Mouse (Mus musculus): ENCODE measurements around the gene Exd2. TPM values are rescaled to one million over a fixed set of nuclear protein-coding genes. Genes with fewer than 3 reads are reported as not detected.

The Exd2 gene
- polyA plus RNA-seq, 1 experiment from 2014 or later = 34.4 TPM

DNA sequence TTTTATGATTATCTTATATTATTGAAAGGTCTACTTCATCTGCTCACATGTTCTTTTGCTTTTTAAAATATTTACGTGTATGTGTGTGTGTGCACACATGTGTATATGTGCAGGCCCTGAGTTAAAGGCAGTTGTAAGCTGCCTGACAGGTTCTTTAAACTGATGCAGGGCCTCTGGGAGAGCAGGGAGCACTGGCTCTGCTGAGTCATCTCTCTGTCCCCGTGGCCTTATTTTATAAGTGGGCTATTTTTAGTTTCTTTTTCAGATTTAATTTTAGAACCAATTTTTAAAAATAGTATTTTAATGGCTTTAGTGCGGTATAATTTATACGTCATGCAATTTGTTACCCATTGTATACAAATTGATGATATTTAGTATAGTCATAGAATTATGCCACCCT lies 9.0 kb downstream of the Exd2 start:
- no peaks in the 10 kb centered on the region for H3K9me3 ChIP-seq (ENCODE audit: control insufficient read depth, low read depth, low read length)
- WGBS = 75% methylated on average over 4 of the region's 4 CpGs
- ATAC-seq (ENCODE audit: insufficient number of reproducible peaks, insufficient read depth, low FRiP score, low read depth) = no peak
- H3K27me3 ChIP-seq (ENCODE audit: control insufficient read depth, insufficient read depth, low read length) = no peaks in the 10 kb centered on the region
- H3K4me2 ChIP-seq (replicated peaks; ENCODE audit: low read depth, low read length) = no peak overlapping the region
- H3K36me3 ChIP-seq (ENCODE audit: control insufficient read depth, insufficient read depth, low read length) = peaks cover 6% of the 10 kb centered on the region; the same call in 1 of the 2 replicates
- no peak overlapping the region for H3K27ac ChIP-seq (ENCODE audit: low read length)
- no peak overlapping the region for H3K9ac ChIP-seq (replicated peaks; ENCODE audit: low read depth, low read length)
- H3K4me1 ChIP-seq (ENCODE audit: control insufficient read depth, insufficient read depth, low read length) = no peaks in the 10 kb centered on the region
- H3K4me3 ChIP-seq (ENCODE audit: low read depth, low read length) = no peak overlapping the region

DNA sequence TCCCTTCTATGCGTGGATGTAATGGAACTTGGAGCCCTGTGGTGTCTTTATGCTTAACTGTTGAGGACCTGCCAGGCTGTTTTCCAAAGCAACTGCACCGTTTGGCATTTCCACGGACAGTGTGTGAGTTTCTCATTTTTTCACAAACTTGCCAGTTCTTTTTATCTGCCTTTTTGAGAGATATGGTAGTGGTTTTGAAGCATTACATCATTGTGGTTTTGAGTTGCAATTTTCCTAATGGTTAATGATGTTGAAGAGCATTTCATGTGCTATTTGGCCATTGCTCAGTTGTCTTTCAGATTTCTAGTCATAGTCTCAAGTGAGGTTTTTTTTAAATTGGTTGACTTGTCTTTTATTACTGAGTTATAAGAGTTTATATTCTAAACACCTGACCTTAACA lies 10.8 kb downstream of the Exd2 start:
- H3K4me1 ChIP-seq (ENCODE audit: control insufficient read depth, insufficient read depth, low read length) = no peaks in the 10 kb centered on the region

DNA sequence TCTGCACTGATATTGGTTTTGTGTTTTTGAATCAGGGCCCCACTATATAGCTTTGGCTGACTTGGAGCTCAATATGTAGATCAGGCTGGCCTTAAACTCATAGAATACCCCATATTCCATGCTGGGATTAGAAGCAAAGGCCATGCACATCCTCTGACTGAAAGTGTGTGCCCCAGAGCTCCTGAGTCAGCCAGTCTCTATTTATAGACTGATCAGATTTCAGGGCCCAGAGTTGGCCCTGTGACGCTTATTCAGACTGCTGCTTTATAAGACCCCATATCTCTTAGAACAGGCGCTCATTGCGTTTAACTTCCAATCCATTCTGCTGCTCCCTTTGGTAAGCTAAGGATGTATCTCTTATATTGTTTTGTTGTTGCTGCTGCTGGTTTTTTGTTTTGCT lies 17.1 kb downstream of the Exd2 start:
- Histone ChIP-seq H3K36me3 (ENCODE audit: control insufficient read depth, insufficient read depth, low read length) (peaks cover 11% of the 10 kb centered on the region; the same call in 1 of the 2 replicates), H3K4me1 (ENCODE audit: control insufficient read depth, insufficient read depth, low read length) (no peaks in the 10 kb centered on the region), H3K27ac (ENCODE audit: low read length) (no peak overlapping the region), H3K9ac (replicated peaks; ENCODE audit: low read depth, low read length) (no peak overlapping the region), H3K4me2 (replicated peaks; ENCODE audit: low read depth, low read length) (no peak overlapping the region), H3K4me3 (ENCODE audit: low read depth, low read length) (no peak overlapping the region), H3K27me3 (ENCODE audit: control insufficient read depth, insufficient read depth, low read length) (no peaks in the 10 kb centered on the region), H3K9me3 (ENCODE audit: control insufficient read depth, low read depth, low read length) (no peaks in the 10 kb centered on the region)
- ATAC-seq (ENCODE audit: insufficient number of reproducible peaks, insufficient read depth, low FRiP score, low read depth) = no peak
- WGBS = 81% methylated on average over 3 of the region's 3 CpGs

More for the DNA sequence above, 10.8 kb downstream of the Exd2 start:
- no peak for ATAC-seq (ENCODE audit: insufficient number of reproducible peaks, insufficient read depth, low FRiP score, low read depth)
- H3K36me3 ChIP-seq (ENCODE audit: control insufficient read depth, insufficient read depth, low read length) = peaks cover 6% of the 10 kb centered on the region; the same call in 1 of the 2 replicates
- no peaks in the 10 kb centered on the region for H3K9me3 ChIP-seq (ENCODE audit: control insufficient read depth, low read depth, low read length)
- H3K4me2 ChIP-seq (replicated peaks; ENCODE audit: low read depth, low read length) = no peak overlapping the region
- no peak overlapping the region for H3K4me3 ChIP-seq (ENCODE audit: low read depth, low read length)
- no peak overlapping the region for H3K27ac ChIP-seq (ENCODE audit: low read length)
- 84% methylated on average over 3 of the region's 3 CpGs for WGBS
- no peak overlapping the region for H3K9ac ChIP-seq (replicated peaks; ENCODE audit: low read depth, low read length)
- no peaks in the 10 kb centered on the region for H3K27me3 ChIP-seq (ENCODE audit: control insufficient read depth, insufficient read depth, low read length)

DNA sequence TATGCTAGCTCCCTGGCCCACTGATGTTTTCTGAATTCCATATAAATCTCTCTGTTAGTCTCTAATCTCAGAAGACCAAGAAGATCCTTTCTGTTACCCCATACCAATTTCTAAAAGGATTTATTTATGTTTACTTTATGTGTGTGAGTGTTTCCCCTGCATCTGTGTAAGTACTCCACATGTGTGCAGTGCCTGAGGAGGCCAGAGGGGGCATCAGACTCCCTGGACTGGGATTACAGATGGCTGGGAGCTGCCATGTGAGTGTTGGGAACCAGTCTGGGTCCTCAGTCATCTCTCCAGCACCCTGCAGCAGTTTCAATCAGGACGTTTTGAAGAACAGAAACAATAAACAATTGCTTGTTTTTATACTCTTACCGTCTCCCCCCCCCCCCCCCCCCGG lies 20.5 kb downstream of the Exd2 start:
- Histone ChIP-seq H3K27ac (ENCODE audit: low read length) (no peak overlapping the region), H3K36me3 (ENCODE audit: control insufficient read depth, insufficient read depth, low read length) (peaks cover 5% of the 10 kb centered on the region; the same call in 1 of the 2 replicates), H3K4me2 (replicated peaks; ENCODE audit: low read depth, low read length) (no peak overlapping the region), H3K27me3 (ENCODE audit: control insufficient read depth, insufficient read depth, low read length) (no peaks in the 10 kb centered on the region), H3K4me3 (ENCODE audit: low read depth, low read length) (no peak overlapping the region), H3K9me3 (ENCODE audit: control insufficient read depth, low read depth, low read length) (no peaks in the 10 kb centered on the region), H3K9ac (replicated peaks; ENCODE audit: low read depth, low read length) (no peak overlapping the region), H3K4me1 (ENCODE audit: control insufficient read depth, insufficient read depth, low read length) (no peaks in the 10 kb centered on the region)
- no peak for ATAC-seq (ENCODE audit: insufficient number of reproducible peaks, insufficient read depth, low FRiP score, low read depth)
- WGBS = 71% methylated on average over 3 of the region's 3 CpGs

DNA sequence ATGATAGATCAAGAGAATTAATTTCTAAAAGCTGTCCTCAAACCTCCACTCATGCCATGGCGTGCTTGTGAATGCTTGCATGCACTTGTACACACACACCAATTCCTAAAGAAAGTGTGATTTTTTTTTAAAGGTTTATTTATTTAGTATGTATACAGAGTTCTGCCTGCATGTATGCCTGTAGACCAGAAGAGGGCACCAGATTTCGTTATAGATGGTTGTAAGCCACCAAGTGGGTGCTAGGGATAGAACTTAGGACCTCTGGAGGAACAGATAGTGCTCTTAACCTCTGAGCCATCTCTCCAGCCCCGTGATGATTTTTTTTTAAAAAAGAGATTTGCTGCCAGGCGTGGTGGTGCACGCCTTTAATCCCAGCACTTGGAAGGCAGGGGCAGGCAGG lies 30.4 kb downstream of the Exd2 start:
- no peak overlapping the region for H3K4me3 ChIP-seq (ENCODE audit: low read depth, low read length)
- H3K27ac ChIP-seq (ENCODE audit: low read length) = no peak overlapping the region
- H3K36me3 ChIP-seq (ENCODE audit: control insufficient read depth, insufficient read depth, low read length) = peaks cover 18% of the 10 kb centered on the region
- H3K9ac ChIP-seq (replicated peaks; ENCODE audit: low read depth, low read length) = no peak overlapping the region
- H3K4me1 ChIP-seq (ENCODE audit: control insufficient read depth, insufficient read depth, low read length) = no peaks in the 10 kb centered on the region
- no peaks in the 10 kb centered on the region for H3K9me3 ChIP-seq (ENCODE audit: control insufficient read depth, low read depth, low read length)
- H3K4me2 ChIP-seq (replicated peaks; ENCODE audit: low read depth, low read length) = no peak overlapping the region
- 92% methylated on average over 5 of the region's 5 CpGs for WGBS
- ATAC-seq (ENCODE audit: insufficient number of reproducible peaks, insufficient read depth, low FRiP score, low read depth) = no peak
- H3K27me3 ChIP-seq (ENCODE audit: control insufficient read depth, insufficient read depth, low read length) = no peaks in the 10 kb centered on the region

DNA sequence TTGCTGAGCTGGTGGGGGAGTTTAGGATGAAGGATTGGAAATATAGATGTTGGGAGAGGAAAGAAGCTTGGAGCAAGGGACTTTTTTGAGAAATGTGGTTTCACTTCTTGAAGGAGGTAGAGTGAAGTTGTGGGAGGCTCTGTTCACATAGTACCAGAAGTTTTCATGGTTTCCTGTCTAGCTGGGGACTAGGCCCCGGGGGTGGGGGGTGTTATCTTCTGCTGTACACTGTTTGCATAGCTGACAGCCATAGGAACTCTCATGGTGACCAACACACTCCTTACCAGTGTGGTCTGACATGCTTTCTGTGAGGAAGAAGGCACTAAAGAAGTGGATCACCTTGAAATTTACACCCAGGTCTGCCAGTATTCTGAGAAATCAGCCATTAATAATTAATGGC lies 32.8 kb downstream of the Exd2 start:
- no peak overlapping the region for H3K9ac ChIP-seq (replicated peaks; ENCODE audit: low read depth, low read length)
- H3K27ac ChIP-seq (ENCODE audit: low read length) = no peak overlapping the region
- H3K9me3 ChIP-seq (ENCODE audit: control insufficient read depth, low read depth, low read length) = no peaks in the 10 kb centered on the region
- no peaks in the 10 kb centered on the region for H3K4me1 ChIP-seq (ENCODE audit: control insufficient read depth, insufficient read depth, low read length)
- no peak overlapping the region for H3K4me2 ChIP-seq (replicated peaks; ENCODE audit: low read depth, low read length)
- no peaks in the 10 kb centered on the region for H3K27me3 ChIP-seq (ENCODE audit: control insufficient read depth, insufficient read depth, low read length)
- H3K36me3 ChIP-seq (ENCODE audit: control insufficient read depth, insufficient read depth, low read length) = peaks cover 18% of the 10 kb centered on the region
- WGBS = 76% methylated on average over 1 of the region's 1 CpGs
- ATAC-seq (ENCODE audit: insufficient number of reproducible peaks, insufficient read depth, low FRiP score, low read depth) = no peak
- H3K4me3 ChIP-seq (ENCODE audit: low read depth, low read length) = no peak overlapping the region

DNA sequence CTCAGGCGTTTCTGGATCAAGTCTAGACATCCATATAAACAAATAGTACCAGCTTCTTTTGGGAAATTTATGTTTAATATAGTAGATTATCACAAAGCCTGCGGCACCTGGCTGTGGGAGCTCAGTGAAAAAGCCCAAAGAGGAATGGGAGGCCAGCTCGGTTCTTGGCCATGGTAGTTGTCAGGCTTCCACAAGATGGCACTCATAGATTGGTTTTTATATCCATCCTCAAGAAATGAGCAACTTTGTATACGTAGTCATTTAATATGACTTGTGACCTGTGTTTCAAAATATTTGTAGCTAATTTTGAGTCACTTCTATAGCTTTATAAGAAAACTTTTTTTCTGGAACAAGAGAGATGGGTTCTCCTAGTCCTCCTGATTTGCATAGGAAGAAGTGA lies 35.5 kb downstream of the Exd2 start:
- H3K9me3 ChIP-seq (ENCODE audit: control insufficient read depth, low read depth, low read length) = no peaks in the 10 kb centered on the region
- 56% methylated on average over 4 of the region's 4 CpGs for WGBS
- ATAC-seq (ENCODE audit: insufficient number of reproducible peaks, insufficient read depth, low FRiP score, low read depth) = no peak
- H3K27ac ChIP-seq (ENCODE audit: low read length) = no peak overlapping the region
- no peak overlapping the region for H3K9ac ChIP-seq (replicated peaks; ENCODE audit: low read depth, low read length)
- H3K36me3 ChIP-seq (ENCODE audit: control insufficient read depth, insufficient read depth, low read length) = no peaks in the 10 kb centered on the region
- no peaks in the 10 kb centered on the region for H3K4me1 ChIP-seq (ENCODE audit: control insufficient read depth, insufficient read depth, low read length)
- H3K4me3 ChIP-seq (ENCODE audit: low read depth, low read length) = no peak overlapping the region
- no peaks in the 10 kb centered on the region for H3K27me3 ChIP-seq (ENCODE audit: control insufficient read depth, insufficient read depth, low read length)
- no peak overlapping the region for H3K4me2 ChIP-seq (replicated peaks; ENCODE audit: low read depth, low read length)

DNA sequence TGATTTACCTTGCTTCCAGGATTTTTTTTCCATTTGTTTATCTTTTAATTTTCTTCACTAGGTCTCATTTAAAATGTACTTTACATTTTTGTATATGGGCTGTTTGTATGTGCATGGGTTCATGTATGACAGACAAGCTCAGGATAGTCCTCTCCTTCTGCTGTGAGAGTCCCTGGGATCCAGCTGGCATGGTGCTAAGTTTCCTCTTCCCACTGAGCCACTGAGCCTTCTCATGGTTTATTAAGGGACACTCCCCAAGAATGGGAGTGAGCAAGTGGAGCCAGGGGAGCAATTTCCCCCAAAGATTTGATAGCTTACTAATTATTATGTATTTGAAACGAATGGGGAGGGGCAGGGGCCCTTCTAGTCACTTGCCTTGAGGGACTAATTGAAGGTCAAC lies 37.6 kb downstream of the Exd2 start:
- Histone ChIP-seq H3K9me3 (ENCODE audit: control insufficient read depth, low read depth, low read length) (no peaks in the 10 kb centered on the region), H3K9ac (replicated peaks; ENCODE audit: low read depth, low read length) (no peak overlapping the region), H3K4me1 (ENCODE audit: control insufficient read depth, insufficient read depth, low read length) (no peaks in the 10 kb centered on the region), H3K36me3 (ENCODE audit: control insufficient read depth, insufficient read depth, low read length) (no peaks in the 10 kb centered on the region), H3K27ac (ENCODE audit: low read length) (no peak overlapping the region), H3K27me3 (ENCODE audit: control insufficient read depth, insufficient read depth, low read length) (no peaks in the 10 kb centered on the region), H3K4me3 (ENCODE audit: low read depth, low read length) (no peak overlapping the region), H3K4me2 (replicated peaks; ENCODE audit: low read depth, low read length) (no peak overlapping the region)
- no peak for ATAC-seq (ENCODE audit: insufficient number of reproducible peaks, insufficient read depth, low FRiP score, low read depth)
- WGBS = 53% methylated on average over 1 of the region's 1 CpGs

DNA sequence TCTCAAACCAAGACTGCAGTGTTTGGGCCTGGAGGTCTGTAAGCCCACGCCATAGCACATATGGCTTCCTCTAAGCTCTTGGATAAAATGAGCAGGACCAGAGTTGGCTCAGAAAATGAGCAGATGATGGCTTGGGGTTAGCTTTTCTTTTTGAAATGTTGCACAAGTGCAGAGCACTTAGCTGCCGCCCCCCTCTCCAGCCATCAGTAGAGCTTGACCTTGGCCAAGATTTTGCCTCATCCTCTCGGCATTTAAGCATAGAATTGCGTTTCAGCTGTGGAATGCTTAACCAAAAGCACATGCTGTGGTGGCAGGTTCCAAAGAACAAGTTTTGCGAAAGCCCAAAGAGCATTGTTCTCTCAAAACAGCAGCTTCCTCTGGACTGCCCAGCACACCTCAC lies 41.8 kb downstream of the Exd2 start:
- Histone ChIP-seq H3K4me3 (ENCODE audit: low read depth, low read length) (no peak overlapping the region), H3K27me3 (ENCODE audit: control insufficient read depth, insufficient read depth, low read length) (no peaks in the 10 kb centered on the region), H3K27ac (ENCODE audit: low read length) (no peak overlapping the region), H3K9me3 (ENCODE audit: control insufficient read depth, low read depth, low read length) (no peaks in the 10 kb centered on the region), H3K9ac (replicated peaks; ENCODE audit: low read depth, low read length) (no peak overlapping the region), H3K4me1 (ENCODE audit: control insufficient read depth, insufficient read depth, low read length) (0 out of 2 replicates have a peak, but pooled peaks cover 2% of the 10 kb centered on the region), H3K36me3 (ENCODE audit: control insufficient read depth, insufficient read depth, low read length) (no peaks in the 10 kb centered on the region), H3K4me2 (replicated peaks; ENCODE audit: low read depth, low read length) (no peak overlapping the region)
- no peak for ATAC-seq (ENCODE audit: insufficient number of reproducible peaks, insufficient read depth, low FRiP score, low read depth)
- WGBS = 75% methylated on average over 5 of the region's 5 CpGs
